Mouse (Mus musculus): ENCODE measurements at regions not wholly inside any gene's neighbourhood (a gene's known extent, or its start where the extent isn't known, plus 50 kb on each side); places are given as distances from the start of the nearest gene placed in this dataset.

DNA sequence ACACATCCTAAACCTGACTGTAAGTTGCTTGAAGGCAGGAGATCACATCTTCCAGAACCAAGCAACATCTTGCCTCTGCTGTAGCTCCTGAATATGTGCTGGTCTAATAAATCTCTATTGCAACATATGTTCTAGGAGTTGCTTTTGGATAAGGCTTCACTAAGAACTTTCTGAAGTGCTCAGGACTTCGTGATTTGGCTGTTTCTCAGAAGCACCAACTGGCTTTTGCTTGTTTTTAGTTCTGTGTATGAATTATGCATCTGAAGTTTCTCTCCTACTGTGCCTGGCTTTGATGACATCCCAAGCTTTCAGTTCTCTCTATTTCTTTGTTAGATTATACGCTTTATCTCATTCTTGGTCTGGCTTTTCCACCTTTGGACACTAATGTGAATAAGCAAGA, 122.2 kb upstream of the Dkk2 start:
- no peak overlapping the region for H3K27ac ChIP-seq (ENCODE audit: low read depth, low read length)
- no peak overlapping the region for H3K9ac ChIP-seq (ENCODE audit: low read depth, low read length)
- no peak for ATAC-seq (ENCODE audit: low FRiP score, low TSS enrichment)
- no peak overlapping the region for H3K4me2 ChIP-seq (replicated peaks; ENCODE audit: low read depth, low read length)
- no peak overlapping the region for H3K4me3 ChIP-seq (ENCODE audit: low read length)
- no peaks in the 10 kb centered on the region for H3K27me3 ChIP-seq (ENCODE audit: control insufficient read depth, insufficient read depth, low read length)
- no peaks in the 10 kb centered on the region for H3K36me3 ChIP-seq (ENCODE audit: control insufficient read depth, insufficient read depth, low read length)
- no peaks in the 10 kb centered on the region for H3K9me3 ChIP-seq (ENCODE audit: control insufficient read depth, low read length)
- no peaks in the 10 kb centered on the region for H3K4me1 ChIP-seq (ENCODE audit: control insufficient read depth, insufficient read depth, low read length)
- WGBS, result 80% methylated on average over 2 of the region's 2 CpGs

DNA sequence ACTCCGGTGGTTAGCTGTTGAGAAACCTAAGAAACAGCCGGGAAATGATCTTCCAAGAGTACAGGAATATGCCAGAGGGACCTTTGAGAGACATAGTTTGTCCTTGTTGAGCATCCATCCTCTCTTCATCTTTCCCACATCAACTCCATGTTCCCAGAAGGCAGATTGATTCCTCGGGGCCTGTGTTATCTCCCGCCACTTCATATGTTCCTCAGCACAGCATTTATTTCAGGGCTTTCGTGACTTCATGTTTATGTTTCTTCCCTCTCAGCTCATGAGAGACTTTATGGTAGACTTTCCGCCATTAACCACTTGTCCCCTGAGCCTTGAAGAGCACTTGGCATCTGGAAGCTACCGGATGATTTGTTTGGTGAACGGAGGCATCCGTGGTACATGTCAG, 120.1 kb upstream of the Dkk2 start:
- H3K27ac ChIP-seq (ENCODE audit: low read depth, low read length), result no peak overlapping the region
- 91% methylated on average over 9 of the region's 9 CpGs for WGBS
- ATAC-seq (ENCODE audit: low FRiP score, low TSS enrichment), result no peak

DNA sequence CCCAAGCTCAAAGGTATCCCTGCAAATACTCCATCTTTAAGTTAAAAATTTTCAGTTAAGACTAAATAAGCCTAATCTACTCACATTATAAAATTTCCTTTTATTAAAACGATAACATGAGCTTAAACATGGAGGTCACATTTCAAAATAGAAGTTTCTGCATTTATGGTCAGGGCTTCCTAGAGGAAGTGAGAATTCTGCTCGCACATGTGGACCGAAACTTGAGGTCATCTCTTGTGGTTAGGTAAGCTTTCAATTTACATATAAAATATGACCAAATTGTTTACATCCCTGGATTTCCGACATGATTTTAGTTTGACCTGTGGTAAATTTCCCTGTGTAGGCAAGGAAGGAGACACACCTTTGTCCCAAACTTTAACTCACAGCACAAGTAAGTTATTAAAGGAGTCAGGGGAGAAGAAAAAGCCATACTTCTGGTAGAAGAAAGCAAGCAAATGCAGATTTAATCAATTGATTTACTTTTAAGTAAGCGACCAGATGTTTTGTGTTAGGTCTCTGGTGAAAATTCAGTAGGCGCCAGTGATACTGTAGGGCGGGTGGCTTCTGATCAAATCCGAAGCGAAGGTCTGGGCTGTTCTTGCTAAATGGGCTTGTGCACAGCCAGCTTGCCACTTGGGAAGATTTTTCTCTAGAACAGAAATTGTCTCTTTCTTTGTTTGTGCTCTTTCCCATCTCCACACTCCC, 119.5 kb upstream of the Dkk2 start:
- Histone ChIP-seq H3K4me1 (ENCODE audit: control insufficient read depth, insufficient read depth, low read length) (no peaks in the 10 kb centered on the region), H3K9ac (ENCODE audit: low read depth, low read length) (no peak overlapping the region), H3K27ac (ENCODE audit: low read depth, low read length) (no peak overlapping the region), H3K9me3 (ENCODE audit: control insufficient read depth, low read length) (no peaks in the 10 kb centered on the region), H3K27me3 (ENCODE audit: control insufficient read depth, insufficient read depth, low read length) (no peaks in the 10 kb centered on the region), H3K4me2 (replicated peaks; ENCODE audit: low read depth, low read length) (no peak overlapping the region), H3K4me3 (ENCODE audit: low read length) (no peak overlapping the region), H3K36me3 (ENCODE audit: control insufficient read depth, insufficient read depth, low read length) (no peaks in the 10 kb centered on the region)
- ATAC-seq (ENCODE audit: low FRiP score, low TSS enrichment), result no peak
- WGBS, result 85% methylated on average over 9 of the region's 9 CpGs

More for the DNA sequence above, 120.1 kb upstream of the Dkk2 start:
- Histone ChIP-seq H3K9me3 (ENCODE audit: control insufficient read depth, low read length) (no peaks in the 10 kb centered on the region), H3K4me3 (ENCODE audit: low read length) (no peak overlapping the region), H3K9ac (ENCODE audit: low read depth, low read length) (no peak overlapping the region), H3K4me1 (ENCODE audit: control insufficient read depth, insufficient read depth, low read length) (no peaks in the 10 kb centered on the region), H3K4me2 (replicated peaks; ENCODE audit: low read depth, low read length) (no peak overlapping the region), H3K27me3 (ENCODE audit: control insufficient read depth, insufficient read depth, low read length) (no peaks in the 10 kb centered on the region), H3K36me3 (ENCODE audit: control insufficient read depth, insufficient read depth, low read length) (no peaks in the 10 kb centered on the region)

DNA sequence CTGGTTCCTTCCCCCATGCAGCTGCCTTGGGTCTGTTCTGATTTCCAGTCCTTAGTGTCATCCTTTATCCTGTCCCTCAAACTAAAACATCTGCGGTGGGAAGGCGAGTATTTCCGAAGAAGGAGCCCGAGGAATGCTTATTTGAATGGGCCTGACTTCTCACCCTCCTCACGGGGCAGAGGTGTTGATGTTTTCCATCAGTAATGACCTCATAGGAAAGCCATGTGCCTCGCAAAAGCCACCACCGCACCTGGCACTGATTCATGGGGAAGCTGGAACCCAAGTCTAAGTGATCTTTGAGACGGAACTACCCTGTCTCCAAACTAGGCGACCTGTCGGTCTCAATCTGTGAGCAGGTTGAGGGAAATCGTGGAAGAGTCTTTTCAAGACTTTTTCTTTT, 117.8 kb upstream of the Dkk2 start:
- H3K4me3 ChIP-seq (ENCODE audit: low read length), result no peak overlapping the region
- H3K36me3 ChIP-seq (ENCODE audit: control insufficient read depth, insufficient read depth, low read length), result no peaks in the 10 kb centered on the region
- ATAC-seq (ENCODE audit: low FRiP score, low TSS enrichment), result no peak
- H3K9ac ChIP-seq (ENCODE audit: low read depth, low read length), result no peak overlapping the region
- no peaks in the 10 kb centered on the region for H3K4me1 ChIP-seq (ENCODE audit: control insufficient read depth, insufficient read depth, low read length)
- WGBS, result 78% methylated on average over 11 of the region's 11 CpGs
- no peaks in the 10 kb centered on the region for H3K27me3 ChIP-seq (ENCODE audit: control insufficient read depth, insufficient read depth, low read length)
- H3K27ac ChIP-seq (ENCODE audit: low read depth, low read length), result no peak overlapping the region
- no peaks in the 10 kb centered on the region for H3K9me3 ChIP-seq (ENCODE audit: control insufficient read depth, low read length)
- H3K4me2 ChIP-seq (replicated peaks; ENCODE audit: low read depth, low read length), result no peak overlapping the region

DNA sequence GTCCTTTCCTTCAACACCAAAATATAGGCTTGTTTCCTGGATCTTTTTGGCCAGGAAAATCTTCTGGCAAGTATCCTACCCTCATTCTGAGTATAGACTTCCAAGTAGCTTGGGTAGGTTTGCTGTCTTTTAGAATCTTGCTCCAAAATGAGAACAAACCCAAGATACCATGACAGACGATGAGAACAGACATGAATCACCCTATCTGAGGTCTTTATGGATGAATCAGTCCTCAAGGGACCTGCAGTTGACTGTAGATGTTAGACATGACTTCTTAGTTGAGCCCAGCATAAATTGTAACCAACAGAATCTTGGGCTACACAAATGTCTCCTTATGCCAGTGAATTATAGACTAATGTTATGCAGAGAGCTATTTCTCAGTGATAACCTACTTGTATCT, 114.3 kb upstream of the Dkk2 start:
- Histone ChIP-seq H3K36me3 (ENCODE audit: control insufficient read depth, insufficient read depth, low read length) (no peaks in the 10 kb centered on the region), H3K27ac (ENCODE audit: low read depth, low read length) (no peak overlapping the region), H3K9ac (ENCODE audit: low read depth, low read length) (no peak overlapping the region), H3K4me1 (ENCODE audit: control insufficient read depth, insufficient read depth, low read length) (no peaks in the 10 kb centered on the region), H3K4me3 (ENCODE audit: low read length) (no peak overlapping the region), H3K4me2 (replicated peaks; ENCODE audit: low read depth, low read length) (no peak overlapping the region), H3K9me3 (ENCODE audit: control insufficient read depth, low read length) (no peaks in the 10 kb centered on the region), H3K27me3 (ENCODE audit: control insufficient read depth, insufficient read depth, low read length) (no peaks in the 10 kb centered on the region)
- WGBS, result 61% methylated on average over 1 of the region's 1 CpGs
- ATAC-seq (ENCODE audit: low FRiP score, low TSS enrichment), result no peak

DNA sequence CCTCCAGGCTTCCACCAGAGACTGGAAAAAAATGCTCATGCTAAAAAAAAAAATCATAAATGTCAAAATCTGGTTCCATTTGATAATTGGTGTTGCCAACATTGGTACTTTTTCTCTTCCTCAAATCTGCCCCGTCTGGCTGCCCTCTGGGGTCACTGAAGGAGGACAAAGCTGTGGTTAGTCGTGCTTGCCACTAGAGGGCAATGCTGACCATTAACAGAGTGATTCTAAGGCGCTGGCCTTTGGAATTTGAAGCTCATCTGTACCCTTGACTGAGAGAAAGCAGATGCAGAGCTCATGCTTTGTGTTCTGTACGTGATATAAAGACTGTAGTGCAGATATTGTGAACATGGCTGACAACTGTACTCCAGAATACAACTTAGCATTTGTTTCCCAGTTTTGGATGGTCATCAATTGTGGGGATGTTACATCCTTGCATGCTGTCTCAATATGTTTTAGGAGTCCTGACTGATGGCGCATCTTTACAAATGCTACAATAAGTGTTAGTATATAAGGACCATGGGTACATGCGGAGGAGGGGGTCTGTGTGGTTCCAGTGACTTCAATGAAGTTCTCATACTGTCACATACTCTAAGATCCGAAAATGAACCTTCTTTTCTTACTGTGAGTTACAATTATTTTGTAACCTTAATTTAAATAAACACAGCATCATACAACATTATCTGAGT, 109.0 kb upstream of the Dkk2 start:
- no peak overlapping the region for H3K4me3 ChIP-seq (ENCODE audit: low read length)
- no peaks in the 10 kb centered on the region for H3K9me3 ChIP-seq (ENCODE audit: control insufficient read depth, low read length)
- peak; percentile 92 for ATAC-seq (ENCODE audit: low FRiP score, low TSS enrichment)
- no peaks in the 10 kb centered on the region for H3K27me3 ChIP-seq (ENCODE audit: control insufficient read depth, insufficient read depth, low read length)
- H3K4me2 ChIP-seq (replicated peaks; ENCODE audit: low read depth, low read length), result no peak overlapping the region
- 39% methylated on average over 7 of the region's 7 CpGs for WGBS
- no peaks in the 10 kb centered on the region for H3K36me3 ChIP-seq (ENCODE audit: control insufficient read depth, insufficient read depth, low read length)
- H3K27ac ChIP-seq (ENCODE audit: low read depth, low read length), result no peak overlapping the region
- H3K9ac ChIP-seq (ENCODE audit: low read depth, low read length), result no peak overlapping the region
- H3K4me1 ChIP-seq (ENCODE audit: control insufficient read depth, insufficient read depth, low read length), result no peaks in the 10 kb centered on the region

DNA sequence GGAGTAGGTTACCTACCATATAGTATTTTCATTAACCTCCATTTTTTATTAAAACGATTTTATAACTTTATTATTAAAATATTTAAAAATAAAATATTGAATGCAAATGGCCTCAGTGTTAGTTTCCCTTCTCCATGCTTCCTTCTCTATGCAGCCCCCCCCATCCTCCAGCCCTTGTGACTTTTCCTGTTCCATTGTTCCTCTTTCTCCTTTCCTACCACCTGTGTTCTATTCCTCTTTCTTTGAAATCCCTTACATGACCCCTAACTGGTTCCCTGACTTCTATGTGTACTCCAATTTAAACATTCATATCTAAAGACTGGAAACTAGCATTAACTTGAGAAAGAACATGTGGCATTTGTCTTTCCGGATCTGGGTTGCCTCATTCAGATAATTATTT, 101.8 kb upstream of the Dkk2 start:
- H3K9me3 ChIP-seq (ENCODE audit: control insufficient read depth, low read length), result no peaks in the 10 kb centered on the region
- no peaks in the 10 kb centered on the region for H3K36me3 ChIP-seq (ENCODE audit: control insufficient read depth, insufficient read depth, low read length)
- no peak for ATAC-seq (ENCODE audit: low FRiP score, low TSS enrichment)
- H3K9ac ChIP-seq (ENCODE audit: low read depth, low read length), result no peak overlapping the region
- H3K4me1 ChIP-seq (ENCODE audit: control insufficient read depth, insufficient read depth, low read length), result no peaks in the 10 kb centered on the region
- no peak overlapping the region for H3K4me2 ChIP-seq (replicated peaks; ENCODE audit: low read depth, low read length)
- 83% methylated on average over 2 of the region's 2 CpGs for WGBS
- H3K27ac ChIP-seq (ENCODE audit: low read depth, low read length), result no peak overlapping the region
- H3K27me3 ChIP-seq (ENCODE audit: control insufficient read depth, insufficient read depth, low read length), result no peaks in the 10 kb centered on the region
- no peak overlapping the region for H3K4me3 ChIP-seq (ENCODE audit: low read length)

DNA sequence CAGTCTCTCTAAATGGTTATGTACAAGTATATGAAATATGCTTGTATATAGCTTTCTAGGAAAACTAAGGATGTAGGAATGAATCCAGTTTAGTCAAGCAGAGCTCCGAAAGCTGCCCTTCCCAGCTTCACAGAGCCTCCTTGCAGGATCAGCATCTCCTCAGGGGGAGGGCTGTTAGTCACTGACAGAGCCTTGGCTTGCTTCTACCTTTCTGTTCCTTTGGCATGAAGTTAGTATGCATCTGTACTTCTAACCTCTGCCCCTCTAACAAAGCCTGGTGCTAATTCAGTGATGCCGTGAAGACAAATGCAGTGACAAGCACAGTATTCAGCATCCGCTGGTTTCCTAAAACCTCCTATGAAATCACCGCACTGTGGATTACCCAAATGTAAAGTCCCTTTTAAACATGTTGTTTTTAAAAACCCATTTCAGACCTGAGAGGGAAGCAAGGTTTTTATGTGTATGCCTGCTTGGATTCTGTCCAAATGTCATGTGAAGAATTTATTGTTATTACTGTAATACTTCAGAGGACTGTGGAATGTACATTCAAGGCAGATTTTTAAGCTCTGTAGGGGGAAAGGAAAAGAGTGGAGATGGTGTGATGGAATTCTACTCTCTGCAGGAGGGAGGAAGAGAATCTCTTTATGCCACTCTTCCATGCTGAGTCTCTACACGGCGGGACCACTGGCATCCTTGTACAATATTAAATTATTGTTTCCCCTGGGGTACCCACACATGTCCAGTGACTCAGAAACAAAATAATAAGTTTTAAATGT, 86.1 kb upstream of the Dkk2 start:
- no peak overlapping the region for H3K27ac ChIP-seq (ENCODE audit: low read depth, low read length)
- H3K9ac ChIP-seq (ENCODE audit: low read depth, low read length), result no peak overlapping the region
- H3K36me3 ChIP-seq (ENCODE audit: control insufficient read depth, insufficient read depth, low read length), result no peaks in the 10 kb centered on the region
- H3K27me3 ChIP-seq (ENCODE audit: control insufficient read depth, insufficient read depth, low read length), result no peaks in the 10 kb centered on the region
- no peak for ATAC-seq (ENCODE audit: low FRiP score, low TSS enrichment)
- no peak overlapping the region for H3K4me3 ChIP-seq (ENCODE audit: low read length)
- no peaks in the 10 kb centered on the region for H3K4me1 ChIP-seq (ENCODE audit: control insufficient read depth, insufficient read depth, low read length)
- no peak overlapping the region for H3K4me2 ChIP-seq (replicated peaks; ENCODE audit: low read depth, low read length)
- no peaks in the 10 kb centered on the region for H3K9me3 ChIP-seq (ENCODE audit: control insufficient read depth, low read length)
- 65% methylated on average over 6 of the region's 6 CpGs for WGBS

DNA sequence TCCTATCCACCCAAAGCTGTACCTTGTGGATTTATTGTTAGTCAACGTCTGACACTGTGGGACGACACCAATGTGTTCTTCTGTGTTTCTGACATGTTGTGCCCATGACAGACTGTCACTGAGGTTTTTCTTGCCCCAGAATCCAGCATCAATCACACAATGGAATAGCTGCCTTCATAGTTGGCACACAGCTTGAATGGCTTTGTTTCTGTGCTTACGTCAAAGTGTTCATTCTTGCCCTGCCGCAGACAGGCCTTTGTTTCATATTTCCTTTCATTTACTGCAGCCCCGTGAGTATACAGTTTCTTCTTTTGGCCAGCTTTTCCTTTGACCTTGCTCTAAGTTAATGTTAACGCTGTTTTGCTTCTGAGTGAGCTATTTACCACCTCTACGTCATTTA, 78.9 kb upstream of the Dkk2 start:
- no peaks in the 10 kb centered on the region for H3K9me3 ChIP-seq (ENCODE audit: control insufficient read depth, low read length)
- WGBS, result 72% methylated on average over 7 of the region's 7 CpGs
- no peak overlapping the region for H3K4me3 ChIP-seq (ENCODE audit: low read length)
- no peaks in the 10 kb centered on the region for H3K27me3 ChIP-seq (ENCODE audit: control insufficient read depth, insufficient read depth, low read length)
- no peak overlapping the region for H3K4me2 ChIP-seq (replicated peaks; ENCODE audit: low read depth, low read length)
- H3K9ac ChIP-seq (ENCODE audit: low read depth, low read length), result no peak overlapping the region
- no peak for ATAC-seq (ENCODE audit: low FRiP score, low TSS enrichment)
- H3K4me1 ChIP-seq (ENCODE audit: control insufficient read depth, insufficient read depth, low read length), result no peaks in the 10 kb centered on the region
- no peaks in the 10 kb centered on the region for H3K36me3 ChIP-seq (ENCODE audit: control insufficient read depth, insufficient read depth, low read length)
- no peak overlapping the region for H3K27ac ChIP-seq (ENCODE audit: low read depth, low read length)

Measured in kidney, embryonic 14.5 days (tissue).